Mouse (Mus musculus): Measurements from ENCODE around the gene Gm20671. TPM values are rescaled to one million over a fixed set of nuclear protein-coding genes. Genes with fewer than 3 reads are reported as not detected.

The Gm20671 gene
- polyA plus RNA-seq, 1 experiment: not detected

DNA sequence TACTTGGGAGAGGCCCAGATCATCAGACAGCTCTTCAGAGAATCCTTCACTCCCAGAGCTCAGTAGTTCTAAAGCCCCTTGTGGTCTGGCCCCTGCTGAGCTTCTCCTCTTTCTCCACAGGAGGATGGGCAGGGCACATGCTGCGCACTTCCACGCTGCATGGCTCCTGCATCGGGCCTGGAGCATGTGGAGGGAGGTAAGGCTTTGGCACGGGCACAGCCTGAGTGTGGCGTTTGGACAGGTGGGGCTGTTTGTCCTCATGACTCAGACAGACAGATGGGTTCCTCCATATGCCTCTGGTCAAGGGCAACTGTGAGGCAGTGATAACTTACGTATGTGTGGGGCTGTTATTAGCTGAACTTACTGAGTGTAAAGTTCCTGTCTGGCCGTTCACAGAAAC lies 104.6 kb downstream of the Gm20671 start:
- Histone ChIP-seq H3K9me3 (replicated peaks; ENCODE audit: control insufficient read depth, insufficient read depth, low read length, poor library complexity, severe bottlenecking) (no peaks in the 10 kb centered on the region), H3K27me3 (ENCODE audit: control insufficient read depth, insufficient read depth, low read length, poor library complexity, severe bottlenecking) (no peaks in the 10 kb centered on the region), H3K4me1 (ENCODE audit: control insufficient read depth, insufficient read depth, low read length) (no peaks in the 10 kb centered on the region), H3K27ac (ENCODE audit: insufficient read depth, low read length) (no peak overlapping the region), H3K4me3 (ENCODE audit: low read depth, low read length) (no peak overlapping the region), H3K9ac (ENCODE audit: low read depth, poor library complexity, severe bottlenecking) (no peak overlapping the region), H3K36me3 (ENCODE audit: control insufficient read depth, insufficient read depth, low read length, poor library complexity, severe bottlenecking) (no peaks in the 10 kb centered on the region)
- TF ChIP-seq CTCF (IDR thresholded peaks at IDR 0.05; ENCODE audit: low read depth, low read length): no peak
- no peak for TF ChIP-seq POLR2A (IDR thresholded peaks at IDR 0.05; ENCODE audit: insufficient read depth, low read length)
- TF ChIP-seq EP300 (IDR thresholded peaks at IDR 0.05; ENCODE audit: insufficient read depth, low read depth, low read length): no peak

GRCm38 (mm10) chr5:32721316-32721715 lies 105.6 kb downstream of the Gm20671 start:
- Histone ChIP-seq H3K36me3 (ENCODE audit: control insufficient read depth, insufficient read depth, low read length, poor library complexity, severe bottlenecking) (no peaks in the 10 kb centered on the region), H3K9me3 (replicated peaks; ENCODE audit: control insufficient read depth, insufficient read depth, low read length, poor library complexity, severe bottlenecking) (no peaks in the 10 kb centered on the region), H3K27ac (ENCODE audit: insufficient read depth, low read length) (no peak overlapping the region), H3K4me3 (ENCODE audit: low read depth, low read length) (no peak overlapping the region), H3K9ac (ENCODE audit: low read depth, poor library complexity, severe bottlenecking) (no peak overlapping the region), H3K27me3 (ENCODE audit: control insufficient read depth, insufficient read depth, low read length, poor library complexity, severe bottlenecking) (no peaks in the 10 kb centered on the region), H3K4me1 (ENCODE audit: control insufficient read depth, insufficient read depth, low read length) (no peaks in the 10 kb centered on the region)
- no peak for TF ChIP-seq POLR2A (IDR thresholded peaks at IDR 0.05; ENCODE audit: insufficient read depth, low read length)
- no peak for TF ChIP-seq EP300 (IDR thresholded peaks at IDR 0.05; ENCODE audit: insufficient read depth, low read depth, low read length)
- no peak for TF ChIP-seq CTCF (IDR thresholded peaks at IDR 0.05; ENCODE audit: low read depth, low read length)

GRCm38 (mm10) chr5:32720416-32720815 lies 106.5 kb downstream of the Gm20671 start:
- Histone ChIP-seq H3K27me3 (ENCODE audit: control insufficient read depth, insufficient read depth, low read length, poor library complexity, severe bottlenecking) (no peaks in the 10 kb centered on the region), H3K9me3 (replicated peaks; ENCODE audit: control insufficient read depth, insufficient read depth, low read length, poor library complexity, severe bottlenecking) (no peaks in the 10 kb centered on the region), H3K4me3 (ENCODE audit: low read depth, low read length) (no peak overlapping the region), H3K27ac (ENCODE audit: insufficient read depth, low read length) (no peak overlapping the region), H3K4me1 (ENCODE audit: control insufficient read depth, insufficient read depth, low read length) (no peaks in the 10 kb centered on the region), H3K9ac (ENCODE audit: low read depth, poor library complexity, severe bottlenecking) (no peak overlapping the region), H3K36me3 (ENCODE audit: control insufficient read depth, insufficient read depth, low read length, poor library complexity, severe bottlenecking) (no peaks in the 10 kb centered on the region)
- no peak for TF ChIP-seq CTCF (IDR thresholded peaks at IDR 0.05; ENCODE audit: low read depth, low read length)
- TF ChIP-seq POLR2A (IDR thresholded peaks at IDR 0.05; ENCODE audit: insufficient read depth, low read length): no peak
- no peak for TF ChIP-seq EP300 (IDR thresholded peaks at IDR 0.05; ENCODE audit: insufficient read depth, low read depth, low read length)

DNA sequence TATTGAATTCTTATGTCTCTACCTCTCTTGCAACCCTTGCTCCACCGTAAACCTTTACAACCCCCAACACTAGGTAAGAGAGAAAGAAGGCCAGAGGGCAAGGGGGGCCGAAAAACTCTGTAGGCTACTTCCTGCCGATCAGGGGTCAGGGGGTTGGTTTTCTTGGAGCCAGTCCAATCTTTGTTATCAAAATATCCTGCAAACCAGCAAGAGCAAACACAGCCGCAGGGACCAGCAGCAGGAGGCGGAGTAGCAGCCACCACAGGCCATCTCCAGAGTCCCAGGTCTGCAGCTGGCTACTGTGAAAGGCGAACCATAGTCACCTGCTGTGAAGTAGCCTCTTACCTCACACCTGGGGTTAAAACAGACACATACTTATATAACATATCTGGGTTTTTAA lies 108.0 kb downstream of the Gm20671 start:
- no peaks in the 10 kb centered on the region for H3K9me3 ChIP-seq (replicated peaks; ENCODE audit: control insufficient read depth, insufficient read depth, low read length, poor library complexity, severe bottlenecking)

GRCm38 (mm10) chr5:32717726-32718125 lies 109.2 kb downstream of the Gm20671 start:
- Histone ChIP-seq H3K27ac (ENCODE audit: insufficient read depth, low read length) (no peak overlapping the region), H3K36me3 (ENCODE audit: control insufficient read depth, insufficient read depth, low read length, poor library complexity, severe bottlenecking) (no peaks in the 10 kb centered on the region), H3K27me3 (ENCODE audit: control insufficient read depth, insufficient read depth, low read length, poor library complexity, severe bottlenecking) (no peaks in the 10 kb centered on the region), H3K9ac (ENCODE audit: low read depth, poor library complexity, severe bottlenecking) (no peak overlapping the region), H3K4me3 (ENCODE audit: low read depth, low read length) (no peak overlapping the region), H3K9me3 (replicated peaks; ENCODE audit: control insufficient read depth, insufficient read depth, low read length, poor library complexity, severe bottlenecking) (no peaks in the 10 kb centered on the region), H3K4me1 (ENCODE audit: control insufficient read depth, insufficient read depth, low read length) (no peaks in the 10 kb centered on the region)
- no peak for TF ChIP-seq POLR2A (IDR thresholded peaks at IDR 0.05; ENCODE audit: insufficient read depth, low read length)
- TF ChIP-seq CTCF (IDR thresholded peaks at IDR 0.05; ENCODE audit: low read depth, low read length): no peak
- TF ChIP-seq EP300 (IDR thresholded peaks at IDR 0.05; ENCODE audit: insufficient read depth, low read depth, low read length): no peak

More for the DNA sequence above, 108.0 kb downstream of the Gm20671 start:
- Histone ChIP-seq H3K4me1 (ENCODE audit: control insufficient read depth, insufficient read depth, low read length) (no peaks in the 10 kb centered on the region), H3K9ac (ENCODE audit: low read depth, poor library complexity, severe bottlenecking) (no peak overlapping the region), H3K27ac (ENCODE audit: insufficient read depth, low read length) (no peak overlapping the region), H3K4me3 (ENCODE audit: low read depth, low read length) (no peak overlapping the region), H3K36me3 (ENCODE audit: control insufficient read depth, insufficient read depth, low read length, poor library complexity, severe bottlenecking) (no peaks in the 10 kb centered on the region), H3K27me3 (ENCODE audit: control insufficient read depth, insufficient read depth, low read length, poor library complexity, severe bottlenecking) (no peaks in the 10 kb centered on the region)
- no peak for TF ChIP-seq CTCF (IDR thresholded peaks at IDR 0.05; ENCODE audit: low read depth, low read length)
- no peak for TF ChIP-seq EP300 (IDR thresholded peaks at IDR 0.05; ENCODE audit: insufficient read depth, low read depth, low read length)
- TF ChIP-seq POLR2A (IDR thresholded peaks at IDR 0.05; ENCODE audit: insufficient read depth, low read length): no peak

DNA sequence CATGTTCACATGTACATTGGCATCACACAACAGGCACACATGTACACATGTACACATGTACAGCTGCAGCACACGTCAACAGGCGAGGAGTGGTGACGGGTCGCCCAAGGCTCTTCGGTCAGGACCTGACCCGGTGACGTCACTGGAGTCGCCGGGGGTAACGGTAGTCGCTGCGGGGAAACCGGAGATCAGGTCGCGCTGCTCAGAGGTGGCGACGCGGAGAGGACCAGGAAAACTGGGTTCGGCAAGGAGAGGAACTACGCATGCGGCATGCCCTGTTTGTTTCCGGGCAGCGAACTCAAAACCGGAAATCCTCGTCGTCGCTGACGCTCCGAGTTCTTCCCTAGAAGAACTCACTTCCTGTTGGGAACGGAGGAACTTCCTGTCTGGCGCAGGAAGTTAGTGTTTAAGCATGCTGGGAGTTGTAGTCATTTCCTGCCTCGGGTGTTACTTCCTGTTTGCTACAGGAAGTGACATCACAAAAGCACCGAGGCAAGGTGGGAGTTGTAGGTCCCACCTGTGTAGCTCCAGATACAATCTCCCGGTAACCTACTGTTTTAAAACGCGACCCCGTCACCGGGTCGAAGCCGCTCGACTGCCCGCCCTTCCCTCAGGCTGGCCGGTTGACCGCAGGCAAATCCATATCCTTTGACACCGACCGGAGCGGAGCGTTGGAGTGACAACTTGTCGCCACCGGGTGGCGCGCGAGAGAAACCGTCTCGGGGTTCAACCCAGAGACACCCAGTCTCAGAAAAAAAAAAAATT lies 113.0 kb downstream of the Gm20671 start:
- H3K27me3 ChIP-seq (ENCODE audit: control insufficient read depth, insufficient read depth, low read length, poor library complexity, severe bottlenecking): no peaks in the 10 kb centered on the region
- H3K36me3 ChIP-seq (ENCODE audit: control insufficient read depth, insufficient read depth, low read length, poor library complexity, severe bottlenecking): no peaks in the 10 kb centered on the region
- H3K27ac ChIP-seq (ENCODE audit: insufficient read depth, low read length): peak overlapping the region; percentile 59
- no peaks in the 10 kb centered on the region for H3K4me1 ChIP-seq (ENCODE audit: control insufficient read depth, insufficient read depth, low read length)
- H3K9ac ChIP-seq (ENCODE audit: low read depth, poor library complexity, severe bottlenecking): no peak overlapping the region
- peaks cover 20% of the 10 kb centered on the region; the same call in 1 of the 2 replicates for H3K9me3 ChIP-seq (replicated peaks; ENCODE audit: control insufficient read depth, insufficient read depth, low read length, poor library complexity, severe bottlenecking)
- TF ChIP-seq EP300 (IDR thresholded peaks at IDR 0.05; ENCODE audit: insufficient read depth, low read depth, low read length) (0 out of 2 replicates have a peak, but pooled peaks have one; percentile 15), CTCF (IDR thresholded peaks at IDR 0.05; ENCODE audit: low read depth, low read length) (peak; percentile 67), POLR2A (IDR thresholded peaks at IDR 0.05; ENCODE audit: insufficient read depth, low read length) (no peak)
- peak overlapping the region; percentile 72 for H3K4me3 ChIP-seq (ENCODE audit: low read depth, low read length)

Measured in ES-Bruce4 (cell line).